Mouse (Mus musculus) heart, postnatal 0 days (tissue): Measurements from ENCODE around the gene Plscr1.

Experiments
- CTCF ChIP-seq: IDR thresholded peaks from 2 replicates; pipeline ENCODE4 v1.5.1; 2016; ENCODE audit warnings: antibody characterized with exemption, control low read depth, low read depth
- EP300 ChIP-seq: IDR thresholded peaks from 2 replicates; pipeline ENCODE4 v1.6.1; 2016; ENCODE audit warnings: antibody characterized with exemption, low read depth

- no peak for TF ChIP-seq CTCF
- no peak for TF ChIP-seq EP300
Measured at GRCm38 (mm10) chr9:92298288-92298687, 48.7 kb downstream of the Plscr1 start.
